Mouse (Mus musculus): ENCODE measurements around the gene Dus2. TPM values are rescaled to one million over a fixed set of nuclear protein-coding genes. Genes with fewer than 3 reads are reported as not detected.

Gene Dus2
- total and polyA plus RNA-seq, 3 experiments: 20.7 to 27.2 (median 23.2) TPM

- no peak overlapping the region for H3K9ac ChIP-seq (ENCODE audit: insufficient read depth, low read depth)
- no peaks in the 10 kb centered on the region for H3K27me3 ChIP-seq (replicated peaks)
- H3K36me3 ChIP-seq (replicated peaks in 1 of 2; ENCODE audit: control insufficient read depth in 1 of 2, insufficient read depth in 1 of 2, low read length in 1 of 2): peaks cover 24 to 60% of the 10 kb centered on the region in 2 experiments
- no peak overlapping the region for H3K4me2 ChIP-seq (ENCODE audit: insufficient read depth, low read depth, poor library complexity, severe bottlenecking)
- no peaks in the 10 kb centered on the region; the same call in 1 of the 2 replicates for H3K79me2 ChIP-seq (replicated peaks; ENCODE audit: control insufficient read depth, extremely low read depth, insufficient read depth, poor library complexity, severe bottlenecking)
- H3K27ac ChIP-seq (ENCODE audit: insufficient read depth, low read depth): no peak overlapping the region
- H3K9me3 ChIP-seq (replicated peaks; ENCODE audit: low read length): no peaks in the 10 kb centered on the region
- H3K4me1 ChIP-seq (ENCODE audit: control insufficient read depth in 1 of 2, insufficient read depth in 2 of 2): peaks cover 0 to 4% of the 10 kb centered on the region in 2 experiments; a peak in 1 of 4 replicates
- dilution Hi-C loops (cut with MboI; ENCODE audit: extremely low pct_ligation_motif_present, extremely low pct_unique_long_range_greater_than_20kb, low sequenced_read_pairs): no loop called here
- TF ChIP-seq MAFK (IDR thresholded peaks at IDR 0.05; ENCODE audit: insufficient replicate concordance, low read length): no peak
- TF ChIP-seq ETS1 (conservative IDR thresholded peaks at IDR 0.05; ENCODE audit: low read depth, low read length): no peak
- TF ChIP-seq USF2 (conservative IDR thresholded peaks at IDR 0.05; ENCODE audit: low read depth, low read length): no peak
- no peak for TF ChIP-seq ZC3H11A (IDR thresholded peaks at IDR 0.05; ENCODE audit: low read depth, low read length)
- TF ChIP-seq NRF1 (IDR thresholded peaks at IDR 0.05; ENCODE audit: low read depth, low read length): no peak
- no peak for TF ChIP-seq POLR2A (IDR thresholded peaks at IDR 0.05; ENCODE audit: low read depth, low read length)
- TF ChIP-seq EP300 (IDR thresholded peaks at IDR 0.05; ENCODE audit: low read length): no peak
- no peak for TF ChIP-seq HCFC1 (IDR thresholded peaks at IDR 0.05; ENCODE audit: low read depth, low read length)
- TF ChIP-seq CTCF (conservative IDR thresholded peaks at IDR 0.05 in 1 of 2, IDR thresholded peaks at IDR 0.05 in 1 of 2; ENCODE audit: low read depth in 2 of 2, low read length in 2 of 2): no peak
- no peak for TF ChIP-seq GABPA (IDR thresholded peaks at IDR 0.05; ENCODE audit: insufficient replicate concordance, low read depth, low read length)
- no peak for TF ChIP-seq MAX (IDR thresholded peaks at IDR 0.05; ENCODE audit: low read length)
- in situ Hi-C loops (cut with MboI; ENCODE audit: low pct_ligation_motif_present, low pct_unique_long_range_greater_than_20kb, low sequenced_read_pairs): no loop called here
- DNase-seq (ENCODE audit: extremely low read depth): no peak
- no peak overlapping the region for H3K4me3 ChIP-seq (replicated peaks in 1 of 3; ENCODE audit: low read depth in 2 of 3, low read length in 2 of 3, poor library complexity in 1 of 3)
These were observed 25.1 kb downstream of the Dus2 start for GRCm38 (mm10) chr8:106016284-106016683.

DNA sequence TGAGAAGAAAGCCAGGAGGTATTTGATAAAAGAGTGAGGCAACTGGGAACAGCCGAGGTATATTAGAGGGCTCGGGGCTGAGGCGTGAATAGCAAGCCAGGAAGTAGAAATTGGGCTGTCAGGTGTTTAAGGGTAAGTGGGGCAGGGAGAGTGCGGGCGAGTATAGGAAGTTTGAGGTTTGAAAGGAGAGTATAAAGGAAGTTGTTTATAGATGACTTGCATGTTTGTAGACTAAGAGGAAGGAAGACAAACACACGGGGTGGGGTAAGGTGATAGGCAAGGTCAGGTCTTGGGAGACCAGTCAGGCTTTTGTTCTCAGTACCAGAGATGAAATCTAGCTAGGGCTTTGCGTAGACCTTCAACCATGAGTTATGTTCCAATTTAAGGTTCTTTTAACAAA, 26.0 kb downstream of the Dus2 start:
- DNase-seq (ENCODE audit: extremely low read depth): no peak
- H3K36me3 ChIP-seq (replicated peaks in 1 of 2; ENCODE audit: control insufficient read depth in 1 of 2, insufficient read depth in 1 of 2, low read length in 1 of 2): peaks cover 30 to 68% of the 10 kb centered on the region in 2 experiments
- no peak for TF ChIP-seq NRF1 (IDR thresholded peaks at IDR 0.05; ENCODE audit: low read depth, low read length)
- TF ChIP-seq EP300 (IDR thresholded peaks at IDR 0.05; ENCODE audit: low read length): no peak
- no peak for TF ChIP-seq RCOR1 (conservative IDR thresholded peaks at IDR 0.05; ENCODE audit: low read depth, low read length)
- no peak for TF ChIP-seq JUND (conservative IDR thresholded peaks at IDR 0.05; ENCODE audit: low read depth, low read length)
- TF ChIP-seq ZKSCAN1 (IDR thresholded peaks at IDR 0.05; ENCODE audit: borderline replicate concordance, low read depth, low read length): no peak
- TF ChIP-seq POLR2AphosphoS2 (IDR thresholded peaks at IDR 0.05; ENCODE audit: low read depth, low read length): no peak
- TF ChIP-seq SIN3A (IDR thresholded peaks at IDR 0.05; ENCODE audit: low read length): no peak
- no peak for TF ChIP-seq SMC3 (IDR thresholded peaks at IDR 0.05; ENCODE audit: low read depth, low read length)
- no peak for TF ChIP-seq MYC (IDR thresholded peaks at IDR 0.05; ENCODE audit: low read depth, low read length)
- TF ChIP-seq MAFK (IDR thresholded peaks at IDR 0.05; ENCODE audit: insufficient replicate concordance, low read length): no peak
- no peak for TF ChIP-seq ZMIZ1 (IDR thresholded peaks at IDR 0.05; ENCODE audit: low read depth, low read length)
- no peak overlapping the region for H3K4me3 ChIP-seq (replicated peaks in 1 of 3; ENCODE audit: low read depth in 2 of 3, low read length in 2 of 3, poor library complexity in 1 of 3)
- H3K9me3 ChIP-seq (replicated peaks; ENCODE audit: low read length): no peaks in the 10 kb centered on the region
- no peak overlapping the region for H3K9ac ChIP-seq (ENCODE audit: insufficient read depth, low read depth)
- dilution Hi-C loops (cut with MboI; ENCODE audit: extremely low pct_ligation_motif_present, extremely low pct_unique_long_range_greater_than_20kb, low sequenced_read_pairs): no loop called here
- H3K4me2 ChIP-seq (ENCODE audit: insufficient read depth, low read depth, poor library complexity, severe bottlenecking): no peak overlapping the region
- H3K4me1 ChIP-seq (ENCODE audit: control insufficient read depth in 1 of 2, insufficient read depth in 2 of 2): peaks cover 0 to 4% of the 10 kb centered on the region in 2 experiments; a peak in 1 of 4 replicates
- H3K27ac ChIP-seq (ENCODE audit: insufficient read depth, low read depth): no peak overlapping the region
- H3K27me3 ChIP-seq (replicated peaks): no peaks in the 10 kb centered on the region
- H3K79me2 ChIP-seq (replicated peaks; ENCODE audit: control insufficient read depth, extremely low read depth, insufficient read depth, poor library complexity, severe bottlenecking): no peaks in the 10 kb centered on the region
- in situ Hi-C loops (cut with MboI; ENCODE audit: low pct_ligation_motif_present, low pct_unique_long_range_greater_than_20kb, low sequenced_read_pairs): no loop called here

Data from CH12.LX (cell line).